10 mouse cellular contexts compared by ENCODE assay signal in the genomic region with DNA sequence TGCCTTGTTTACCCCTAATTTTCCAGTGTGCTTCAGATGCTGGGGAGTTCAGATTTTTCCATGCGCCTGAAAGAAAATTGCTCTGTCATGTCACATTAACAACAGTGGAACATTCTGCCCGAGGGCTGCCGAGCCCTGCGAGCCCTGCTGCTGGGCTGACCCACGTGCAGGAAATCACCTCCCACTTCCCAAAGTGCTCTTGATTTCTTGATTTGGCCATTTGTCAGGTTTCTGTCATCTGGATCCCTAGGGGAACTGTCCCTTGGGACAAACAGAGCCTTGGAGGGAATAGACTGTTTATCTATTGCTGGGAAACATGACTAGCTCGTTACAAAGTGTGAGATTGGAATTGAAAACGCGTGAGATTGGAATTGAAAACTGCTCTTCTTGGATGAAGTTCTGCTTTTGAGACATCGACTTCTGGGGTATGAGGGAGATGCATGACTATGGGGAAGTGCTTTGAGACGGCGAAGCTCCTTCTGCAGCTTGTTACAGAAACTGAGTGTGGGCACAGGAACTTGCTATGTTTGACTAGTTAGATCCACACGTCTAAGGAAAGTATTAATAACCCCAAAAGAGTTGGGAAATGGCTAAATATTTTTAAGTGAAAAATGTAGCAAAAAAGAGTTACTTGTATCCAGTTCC.
DNase-seq lines count a peak whose midpoint lies in the region; ATAC-seq and TF ChIP-seq lines count a peak whose summit lies in the region.
"Had no signal": no experiment of that assay in that cellular context is flagged by ENCODE, and none has a peak within 500 bp of the region (broad histone marks: within the 10 kb centered on the region; RNA-seq: fewer than 3 reads in every experiment).

No protein-coding gene starts in this region.

- 62% methylated on average over 12 of the region's 12 CpGs for WGBS in neural tube, embryonic 11.5 days
- WGBS in neural tube, embryonic 15.5 days: 45% methylated on average over 12 of the region's 12 CpGs
- 24% methylated on average over 12 of the region's 12 CpGs for WGBS in hindbrain, postnatal 0 days

- H3K27me3 ChIP-seq in neural tube, embryonic 11.5 days (ENCODE audit: control insufficient read depth, insufficient read depth, low read length): no peaks in the 10 kb centered on the region
- H3K27me3 ChIP-seq in neural tube, embryonic 15.5 days (replicated peaks): no peaks in the 10 kb centered on the region
- H3K27me3 ChIP-seq in hindbrain, postnatal 0 days (ENCODE audit: insufficient read depth, low read length): no peaks in the 10 kb centered on the region
- H3K27me3 ChIP-seq: neural tube, embryonic 13.5 days had no signal

- no peak for ATAC-seq in neural tube, embryonic 11.5 days (ENCODE audit: insufficient read depth, low FRiP score, low TSS enrichment)
- no peak for ATAC-seq in neural tube, embryonic 15.5 days (ENCODE audit: low FRiP score)
- peak; percentile 61 for ATAC-seq in hindbrain, postnatal 0 days

- no peak overlapping the region for H3K27ac ChIP-seq in neural tube, embryonic 11.5 days (ENCODE audit: low read depth, low read length)
- no peak overlapping the region for H3K27ac ChIP-seq in neural tube, embryonic 15.5 days (replicated peaks)
- no peak overlapping the region for H3K27ac ChIP-seq in hindbrain, postnatal 0 days
- H3K27ac ChIP-seq: neural tube, embryonic 13.5 days had no signal

- no peaks in the 10 kb centered on the region; the same call in 1 of the 2 replicates for H3K4me1 ChIP-seq in neural tube, embryonic 11.5 days (ENCODE audit: control insufficient read depth, insufficient read depth, low read length)
- H3K4me1 ChIP-seq in neural tube, embryonic 15.5 days: peaks cover 23% of the 10 kb centered on the region
- peaks cover 8% of the 10 kb centered on the region; the same call in 1 of the 2 replicates for H3K4me1 ChIP-seq in hindbrain, postnatal 0 days (ENCODE audit: insufficient read depth, low read length)

- no peaks in the 10 kb centered on the region for H3K36me3 ChIP-seq in neural tube, embryonic 11.5 days (ENCODE audit: control insufficient read depth, insufficient read depth, low read length)
- H3K36me3 ChIP-seq in neural tube, embryonic 15.5 days: no peaks in the 10 kb centered on the region
- no peaks in the 10 kb centered on the region for H3K36me3 ChIP-seq in hindbrain, postnatal 0 days (ENCODE audit: insufficient read depth, low read length)
- H3K36me3 ChIP-seq: neural tube, embryonic 13.5 days had no signal

- TF ChIP-seq CTCF in hindbrain, postnatal 0 days (IDR thresholded peaks at IDR 0.05; ENCODE audit: low read depth): no peak

- intact Hi-C loops in left cerebral cortex, postnatal 36 days (cut with DNase I): no loop called here

- no peaks in the 10 kb centered on the region for H3K9me3 ChIP-seq in neural tube, embryonic 11.5 days (ENCODE audit: control insufficient read depth, low read length)
- no peaks in the 10 kb centered on the region for H3K9me3 ChIP-seq in neural tube, embryonic 15.5 days (replicated peaks)
- no peaks in the 10 kb centered on the region for H3K9me3 ChIP-seq in hindbrain, postnatal 0 days (ENCODE audit: low read length)
- H3K9me3 ChIP-seq: neural tube, embryonic 13.5 days had no signal

- no peak overlapping the region for H3K9ac ChIP-seq in neural tube, embryonic 11.5 days (ENCODE audit: low read length)
- no peak overlapping the region for H3K9ac ChIP-seq in neural tube, embryonic 15.5 days (replicated peaks)
- H3K9ac ChIP-seq in hindbrain, postnatal 0 days (replicated peaks; ENCODE audit: low read length): no peak overlapping the region
- H3K9ac ChIP-seq: neural tube, embryonic 13.5 days had no signal

- DNase-seq in frontal cortex, postnatal 36 days (ENCODE audit: low spot score in 2 of 2): peak; percentile 2 to 7
- DNase-seq in frontal cortex, postnatal 10 days (ENCODE audit: low spot score in 2 of 2): no peak
- DNase-seq in neural tube, embryonic 11.5 days (ENCODE audit: low spot score): peak; percentile 23
- peak; percentile 72 for DNase-seq in hindbrain, postnatal 0 days (ENCODE audit: low spot score)
- DNase-seq in skeletal muscle tissue, adult 2 months (ENCODE audit: low read depth, low spot score): peak; percentile 53
- DNase-seq in thymus, postnatal 4 days: no peak
- DNase-seq in left cerebral cortex, postnatal 36 days (ENCODE audit: low spot score in 2 of 2): no peak
- DNase-seq: liver had no signal

- H3K4me3 ChIP-seq in neural tube, embryonic 11.5 days (ENCODE audit: low read depth, low read length): no peak overlapping the region
- no peak overlapping the region for H3K4me3 ChIP-seq in neural tube, embryonic 15.5 days (replicated peaks)
- H3K4me3 ChIP-seq in hindbrain, postnatal 0 days (ENCODE audit: low read length): no peak overlapping the region
- H3K4me3 ChIP-seq: neural tube, embryonic 13.5 days had no signal

- H3K4me2 ChIP-seq in neural tube, embryonic 11.5 days (ENCODE audit: low read depth): no peak overlapping the region
- no peak overlapping the region for H3K4me2 ChIP-seq in neural tube, embryonic 15.5 days
- no peak overlapping the region for H3K4me2 ChIP-seq in hindbrain, postnatal 0 days (ENCODE audit: low read depth, low read length)
- H3K4me2 ChIP-seq: neural tube, embryonic 13.5 days had no signal

Comparison
In these comparisons a context has a peak if more than half of its experiments do, and no peak if none do; other contexts are left out.
1. DNase-seq: peak in frontal cortex, postnatal 36 days (2 of 2), neural tube, embryonic 11.5 days (single experiment), hindbrain, postnatal 0 days (single experiment) and skeletal muscle tissue, adult 2 months (single experiment); none in frontal cortex, postnatal 10 days (0 of 2), thymus, postnatal 4 days (single experiment) and left cerebral cortex, postnatal 36 days (0 of 2).